Mouse (Mus musculus) myocyte (in vitro differentiated cells): ENCODE measurements at regions not wholly inside any gene's neighbourhood (a gene's known extent, or its start where the extent isn't known, plus 50 kb on each side); places are given as distances from the start of the nearest gene placed in this dataset.
A peak's percentile ranks its signal among the peaks of the same experiment; 100 is the strongest.

Source experiments
- H3K27me3 ChIP-seq: one replicate; pipeline ENCODE4 v1.6.1; 2011; ENCODE audit not compliant: control insufficient read depth, insufficient read depth, insufficient read length
- H3K36me3 ChIP-seq: one replicate; pipeline ENCODE4 v1.6.1; 2011; ENCODE audit not compliant: control insufficient read depth, insufficient read depth
- H3K4me2 ChIP-seq: one replicate; pipeline ENCODE4 v1.6.1; 2011; ENCODE audit warnings: low read depth, control low read depth
- H3K4me3 ChIP-seq: one replicate; pipeline ENCODE4 v1.5.1; 2011; ENCODE audit warnings: mild to moderate bottlenecking, control low read depth, moderate library complexity
- H3K79me2 ChIP-seq: one replicate; pipeline ENCODE4 v1.6.1; 2011; ENCODE audit not compliant: control insufficient read depth, insufficient read depth
- H3ac ChIP-seq: one replicate; pipeline ENCODE4 v1.6.1; 2011; ENCODE audit not compliant: control insufficient read depth, insufficient read length
- CEBPB ChIP-seq: IDR thresholded peaks from 2 replicates; pipeline ENCODE4 v1.6.1; 2011; ENCODE audit warnings: mild to moderate bottlenecking, moderate library complexity; ENCODE audit not compliant: poor library complexity, insufficient read depth, severe bottlenecking
- E2F4 ChIP-seq: IDR thresholded peaks from one replicate; pipeline ENCODE4 v1.6.1; 2011; ENCODE audit warnings: mild to moderate bottlenecking, control low read depth, moderate library complexity; ENCODE audit not compliant: insufficient read depth
- MAX ChIP-seq: IDR thresholded peaks from one replicate; pipeline ENCODE4 v1.6.1; 2011; ENCODE audit warnings: low read depth, mild to moderate bottlenecking, control low read depth
- MYOD1 ChIP-seq, 3 experiments: IDR thresholded peaks; one replicate each; pipeline ENCODE4 v1.6.1; 2011; ENCODE audit warnings: control low read depth in 2 of 3, low read depth in 2 of 3, mild to moderate bottlenecking in 2 of 3, moderate library complexity in 1 of 3; ENCODE audit not compliant: insufficient read length in 2 of 3, control insufficient read depth in 1 of 3
- MYOG ChIP-seq, 3 experiments: IDR thresholded peaks; one replicate each; pipeline ENCODE4 v1.6.1; 2011; ENCODE audit warnings: control low read depth in 2 of 3, low read depth in 2 of 3, mild to moderate bottlenecking in 2 of 3; ENCODE audit not compliant: insufficient read length in 2 of 3, control insufficient read depth in 1 of 3, insufficient read depth in 1 of 3
- POLR2A ChIP-seq: IDR thresholded peaks from one replicate; pipeline ENCODE4 v1.6.1; 2011; ENCODE audit warnings: low read depth, mild to moderate bottlenecking, control low read depth, moderate library complexity; ENCODE audit not compliant: insufficient read length
- POLR2AphosphoS2 ChIP-seq: IDR thresholded peaks from one replicate; pipeline ENCODE4 v1.6.1; 2011; ENCODE audit warnings: low read depth, control low read depth; ENCODE audit not compliant: insufficient read length
- REST ChIP-seq: IDR thresholded peaks from one replicate; pipeline ENCODE4 v1.6.1; 2011; ENCODE audit warnings: mild to moderate bottlenecking, control low read depth, moderate library complexity; ENCODE audit not compliant: insufficient read depth, insufficient read length
- SRF ChIP-seq: IDR thresholded peaks from one replicate; pipeline ENCODE4 v1.6.1; 2011; ENCODE audit warnings: low read depth; ENCODE audit not compliant: control insufficient read depth, insufficient read length
- TCF12 ChIP-seq: IDR thresholded peaks from one replicate; pipeline ENCODE4 v1.6.1; 2011; ENCODE audit warnings: mild to moderate bottlenecking, control low read depth; ENCODE audit not compliant: poor library complexity, insufficient read depth, severe bottlenecking
- TCF3 ChIP-seq: IDR thresholded peaks from one replicate; pipeline ENCODE4 v1.6.1; 2011; ENCODE audit warnings: low read depth, control low read depth; ENCODE audit not compliant: insufficient read length
- USF1 ChIP-seq: IDR thresholded peaks from one replicate; pipeline ENCODE4 v1.6.1; 2011; ENCODE audit warnings: low read depth, mild to moderate bottlenecking, control low read depth, moderate library complexity

DNA sequence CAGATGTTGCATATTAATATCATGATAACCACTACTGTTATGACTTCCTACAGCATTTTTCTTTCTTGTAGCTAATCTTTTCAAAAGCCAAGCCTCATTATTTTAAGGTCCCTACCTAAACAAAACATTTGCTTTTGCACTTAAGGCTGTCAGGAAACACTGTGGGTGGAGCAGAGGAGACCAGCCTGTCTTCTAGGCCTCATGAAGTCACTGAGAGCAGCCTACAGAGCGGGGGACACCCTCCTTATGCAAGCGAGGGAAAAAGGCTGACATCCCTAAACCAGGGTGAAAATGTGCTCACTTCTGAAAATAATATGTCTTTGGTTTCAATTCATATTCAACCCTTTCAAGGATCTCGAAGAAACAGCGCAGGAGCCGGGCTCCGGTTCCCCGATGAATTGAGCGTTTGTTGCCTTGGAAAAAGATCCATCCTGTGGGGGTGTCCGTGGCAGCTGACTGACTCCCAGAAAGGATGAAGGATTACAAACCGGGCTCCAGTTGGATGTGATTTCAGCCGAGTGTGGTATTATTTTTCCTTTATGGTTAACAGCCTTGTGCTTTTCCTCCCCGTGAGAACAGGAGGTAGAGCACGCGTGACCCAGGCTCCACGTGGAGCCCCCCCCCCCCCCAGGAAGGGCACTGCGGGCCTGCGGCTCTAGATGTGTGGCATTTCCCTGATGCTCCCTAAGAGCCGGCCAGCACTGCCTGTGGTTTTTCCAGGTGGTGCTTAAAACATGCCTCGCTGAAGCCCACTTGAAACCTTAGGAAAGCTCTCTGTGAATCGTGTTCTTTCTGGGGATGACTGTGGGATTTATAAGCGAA is 292.5 kb downstream of the Tgfb2 start:
- Histone ChIP-seq H3K27me3 (no peaks in the 10 kb centered on the region), H3K4me2 (no peak overlapping the region), H3K4me3 (no peak overlapping the region), H3ac (no peak overlapping the region), H3K79me2 (no peaks in the 10 kb centered on the region), H3K36me3 (no peaks in the 10 kb centered on the region)
- no peak for TF ChIP-seq POLR2A
- TF ChIP-seq SRF, result no peak
- no peak for TF ChIP-seq USF1
- TF ChIP-seq MYOG (IDR thresholded peaks at IDR 0.05; ENCODE audit: control insufficient read depth in 1 of 3, insufficient read depth in 1 of 3, insufficient read length in 2 of 3, low read depth in 2 of 3), result no peak
- TF ChIP-seq POLR2AphosphoS2, result no peak
- TF ChIP-seq MAX, result no peak
- TF ChIP-seq E2F4, result no peak
- no peak for TF ChIP-seq REST
- TF ChIP-seq TCF12, result no peak
- TF ChIP-seq MYOD1 (IDR thresholded peaks at IDR 0.05; ENCODE audit: control insufficient read depth in 1 of 3, insufficient read length in 2 of 3, low read depth in 2 of 3), result no peak
- no peak for TF ChIP-seq CEBPB
- TF ChIP-seq TCF3, result no peak

DNA sequence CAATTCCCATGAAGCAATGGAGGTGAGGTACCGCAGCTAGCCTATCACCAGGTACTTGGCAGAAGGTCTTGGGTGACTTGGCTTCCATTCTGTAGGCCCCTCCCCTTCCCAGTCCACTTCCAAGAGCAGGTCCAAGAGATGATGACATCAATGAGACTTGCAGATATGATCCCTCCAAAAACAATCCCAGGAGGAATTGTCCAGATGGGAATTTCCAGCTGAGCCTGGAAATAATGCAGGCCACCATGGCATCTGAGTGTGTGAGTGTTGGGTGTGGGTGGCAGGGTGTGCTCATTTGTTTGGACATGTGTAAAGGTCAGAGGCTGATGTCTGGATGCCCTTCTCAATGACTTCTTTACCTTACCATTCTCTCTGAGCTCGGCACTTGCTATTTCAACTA is 293.5 kb downstream of the Tgfb2 start:
- no peak overlapping the region for H3K4me2 ChIP-seq
- H3K27me3 ChIP-seq, result no peaks in the 10 kb centered on the region
- H3K36me3 ChIP-seq, result no peaks in the 10 kb centered on the region
- TF ChIP-seq MYOD1 (IDR thresholded peaks at IDR 0.05; ENCODE audit: control insufficient read depth in 1 of 3, insufficient read length in 2 of 3, low read depth in 2 of 3), result no peak
- TF ChIP-seq CEBPB, result no peak
- no peak for TF ChIP-seq REST
- TF ChIP-seq USF1, result no peak
- TF ChIP-seq POLR2AphosphoS2, result no peak
- TF ChIP-seq POLR2A, result no peak
- TF ChIP-seq MAX, result no peak
- no peak for TF ChIP-seq MYOG (IDR thresholded peaks at IDR 0.05; ENCODE audit: control insufficient read depth in 1 of 3, insufficient read depth in 1 of 3, insufficient read length in 2 of 3, low read depth in 2 of 3)
- TF ChIP-seq TCF12, result no peak
- no peak for TF ChIP-seq SRF
- TF ChIP-seq E2F4, result no peak
- no peak for TF ChIP-seq TCF3
- no peak overlapping the region for H3ac ChIP-seq
- no peak overlapping the region for H3K4me3 ChIP-seq
- no peaks in the 10 kb centered on the region for H3K79me2 ChIP-seq

DNA sequence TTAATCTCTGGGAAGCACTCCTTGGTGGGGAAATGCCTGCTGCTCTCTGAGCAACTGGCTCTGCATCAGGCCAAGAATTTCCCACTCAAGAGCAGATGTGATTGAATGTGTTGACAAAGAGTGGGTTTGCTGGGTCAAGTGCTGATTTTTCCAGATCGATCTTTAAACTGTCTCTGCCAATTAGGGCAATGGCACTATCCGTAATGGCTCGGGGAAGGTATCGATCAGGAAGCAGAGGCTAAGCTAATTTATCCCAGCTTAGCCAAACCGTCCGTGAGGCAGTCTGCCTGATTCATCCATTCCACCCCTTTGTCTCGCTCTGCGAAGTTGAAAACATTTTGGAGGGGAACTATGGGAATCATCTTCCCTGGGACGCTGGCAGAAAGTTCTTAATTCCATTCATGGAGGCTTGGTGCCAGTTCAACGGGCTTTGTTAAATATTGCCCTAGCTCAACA is 291.9 kb upstream of the Lyplal1 start:
- H3K4me3 ChIP-seq, result no peak overlapping the region
- H3ac ChIP-seq, result no peak overlapping the region
- H3K79me2 ChIP-seq, result no peaks in the 10 kb centered on the region
- peak in 1 of 3 experiments; percentile 10 for TF ChIP-seq MYOD1 (IDR thresholded peaks at IDR 0.05; ENCODE audit: control insufficient read depth in 1 of 3, insufficient read length in 2 of 3, low read depth in 2 of 3)
- TF ChIP-seq POLR2A, result no peak
- TF ChIP-seq POLR2AphosphoS2, result no peak
- H3K4me2 ChIP-seq, result peak overlapping the region; percentile 61
- no peaks in the 10 kb centered on the region for H3K36me3 ChIP-seq
- no peaks in the 10 kb centered on the region for H3K27me3 ChIP-seq

DNA sequence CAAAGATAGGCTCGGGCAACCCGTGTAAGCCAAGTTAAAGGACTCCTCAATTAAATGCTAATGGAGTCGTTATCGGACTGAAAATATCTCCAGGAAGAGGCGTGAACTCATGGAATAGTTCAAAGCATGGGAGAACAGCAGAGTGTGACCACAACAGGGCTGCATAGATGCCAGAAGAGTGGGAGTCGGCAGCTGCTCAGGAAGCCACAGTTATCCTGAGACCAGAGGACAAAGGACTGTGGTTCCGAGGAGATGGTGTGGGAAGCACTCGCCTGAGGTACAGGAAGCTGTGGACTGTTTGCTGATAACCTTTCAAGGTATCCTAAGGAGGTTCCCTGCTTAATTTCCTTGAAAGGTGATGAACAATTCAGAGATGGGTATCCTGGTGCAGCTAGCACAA is 290.5 kb upstream of the Lyplal1 start:
- H3K27me3 ChIP-seq, result no peaks in the 10 kb centered on the region
- no peak overlapping the region for H3ac ChIP-seq
- H3K36me3 ChIP-seq, result no peaks in the 10 kb centered on the region
- TF ChIP-seq REST (no peak), MAX (no peak), USF1 (no peak), TCF12 (peak; percentile 80), POLR2A (no peak), SRF (no peak), CEBPB (no peak), MYOG (IDR thresholded peaks at IDR 0.05; ENCODE audit: control insufficient read depth in 1 of 3, insufficient read depth in 1 of 3, insufficient read length in 2 of 3, low read depth in 2 of 3) (peak; percentile 87 to 99 (median 92)), MYOD1 (IDR thresholded peaks at IDR 0.05; ENCODE audit: control insufficient read depth in 1 of 3, insufficient read length in 2 of 3, low read depth in 2 of 3) (peak in 2 of 3 experiments; percentile 95 to 98), TCF3 (peak; percentile 85)
- H3K4me3 ChIP-seq, result no peak overlapping the region
- H3K79me2 ChIP-seq, result no peaks in the 10 kb centered on the region
- peak overlapping the region; percentile 61 for H3K4me2 ChIP-seq

DNA sequence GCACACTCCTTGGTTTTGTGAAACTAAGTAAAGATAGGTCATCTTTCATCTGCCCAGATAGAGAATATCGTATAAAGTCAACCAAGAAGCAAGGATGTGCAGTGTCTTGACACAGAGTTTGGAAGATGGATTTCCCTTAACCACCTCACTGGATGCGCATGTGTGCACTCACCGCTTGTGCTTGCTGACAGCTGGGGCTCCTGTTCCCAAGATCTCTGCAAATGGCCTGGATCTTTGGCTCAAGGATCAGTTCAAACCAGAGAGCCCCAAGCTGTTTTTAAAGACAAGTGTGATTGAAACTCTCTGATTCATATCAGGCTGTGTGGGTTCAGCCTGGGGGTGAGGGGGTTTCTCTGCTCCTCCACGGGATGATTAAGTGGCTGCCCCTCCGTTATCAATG is 288.6 kb upstream of the Lyplal1 start:
- no peak for TF ChIP-seq CEBPB
- TF ChIP-seq MYOD1 (IDR thresholded peaks at IDR 0.05; ENCODE audit: control insufficient read depth in 1 of 3, insufficient read length in 2 of 3, low read depth in 2 of 3), result peak in 2 of 3 experiments; percentile 73 to 74
- TF ChIP-seq TCF3, result no peak
- peak in 2 of 3 experiments; percentile 47 to 89 for TF ChIP-seq MYOG (IDR thresholded peaks at IDR 0.05; ENCODE audit: control insufficient read depth in 1 of 3, insufficient read depth in 1 of 3, insufficient read length in 2 of 3, low read depth in 2 of 3)
- H3K36me3 ChIP-seq, result no peaks in the 10 kb centered on the region
- H3K79me2 ChIP-seq, result no peaks in the 10 kb centered on the region
- no peak overlapping the region for H3ac ChIP-seq
- H3K27me3 ChIP-seq, result no peaks in the 10 kb centered on the region
- H3K4me2 ChIP-seq, result no peak overlapping the region
- no peak overlapping the region for H3K4me3 ChIP-seq
